Mouse (Mus musculus) brain, embryonic 18.5 days (tissue): Measurements from ENCODE around the gene C5ar1.

Source experiments
- DNase-seq: peaks from one replicate; pipeline ENCODE4 v3.0.0-alpha.2; 2012; ENCODE audit warnings: low read depth, low spot score

C5ar1 gene

GRCm38 (mm10) chr7:16221582-16222272 lies 37.6 kb downstream of the C5ar1 start, which contains the start of gene Dhx34:
Gene Dhx34, minus strand, starts transcription at chr7:16222037.
- DNase-seq = peak; percentile 84

GRCm38 (mm10) chr7:16213986-16214385 lies 45.4 kb downstream of the C5ar1 start:
- DNase-seq = no peak

GRCm38 (mm10) chr7:16213196-16213595 lies 46.1 kb downstream of the C5ar1 start:
- DNase-seq = no peak

GRCm38 (mm10) chr7:16210862-16211365 lies 48.4 kb downstream of the C5ar1 start:
- DNase-seq = no peak

GRCm38 (mm10) chr7:16208781-16209665 lies 50.3 kb downstream of the C5ar1 start:
- DNase-seq = no peak

GRCm38 (mm10) chr7:16207496-16207895 lies 51.8 kb downstream of the C5ar1 start:
- DNase-seq = no peak

DNA sequence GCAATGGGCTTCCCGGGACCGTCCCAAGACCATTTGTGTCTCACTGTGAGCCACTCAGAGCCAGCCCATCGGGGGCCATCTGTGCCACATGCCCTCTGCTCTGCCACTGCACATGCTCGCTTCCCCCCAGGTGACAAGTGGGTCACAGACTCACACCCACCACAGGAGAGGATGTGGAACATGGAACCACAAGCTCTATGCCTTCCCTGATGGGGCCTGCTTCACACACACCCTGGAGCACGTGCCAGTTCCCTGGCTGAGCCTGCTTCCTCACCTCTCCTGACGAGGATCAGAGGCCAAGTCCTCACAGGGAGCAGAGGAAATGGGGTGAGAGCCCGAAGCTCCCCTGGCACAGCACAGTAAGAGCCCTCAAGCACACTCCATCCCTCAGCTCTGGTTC lies 52.3 kb downstream of the C5ar1 start:
- DNase-seq = no peak

- no peak for DNase-seq
Observed at GRCm38 (mm10) chr7:16204791-16205190, 54.5 kb downstream of the C5ar1 start.

DNA sequence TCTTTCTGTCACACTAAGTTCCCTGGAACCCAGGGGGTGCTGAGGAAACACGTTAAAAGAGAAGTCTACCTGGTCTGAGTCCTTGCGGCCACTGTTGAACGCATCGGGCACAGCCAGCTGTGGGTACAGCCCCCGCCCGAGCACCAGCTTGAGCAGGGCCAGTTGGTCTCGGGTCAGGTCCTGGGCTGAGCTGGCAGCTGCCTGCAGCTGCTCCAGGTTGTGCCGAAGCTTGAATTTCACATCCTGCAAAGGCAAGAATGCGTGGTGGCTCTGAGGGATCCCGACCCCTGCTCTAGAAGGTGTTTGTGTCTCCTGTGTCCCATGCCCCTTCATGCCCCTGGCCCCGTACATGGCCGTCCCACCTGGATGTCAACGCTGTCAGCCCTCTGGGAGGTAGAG lies 55.8 kb downstream of the C5ar1 start:
- no peak for DNase-seq

DNA sequence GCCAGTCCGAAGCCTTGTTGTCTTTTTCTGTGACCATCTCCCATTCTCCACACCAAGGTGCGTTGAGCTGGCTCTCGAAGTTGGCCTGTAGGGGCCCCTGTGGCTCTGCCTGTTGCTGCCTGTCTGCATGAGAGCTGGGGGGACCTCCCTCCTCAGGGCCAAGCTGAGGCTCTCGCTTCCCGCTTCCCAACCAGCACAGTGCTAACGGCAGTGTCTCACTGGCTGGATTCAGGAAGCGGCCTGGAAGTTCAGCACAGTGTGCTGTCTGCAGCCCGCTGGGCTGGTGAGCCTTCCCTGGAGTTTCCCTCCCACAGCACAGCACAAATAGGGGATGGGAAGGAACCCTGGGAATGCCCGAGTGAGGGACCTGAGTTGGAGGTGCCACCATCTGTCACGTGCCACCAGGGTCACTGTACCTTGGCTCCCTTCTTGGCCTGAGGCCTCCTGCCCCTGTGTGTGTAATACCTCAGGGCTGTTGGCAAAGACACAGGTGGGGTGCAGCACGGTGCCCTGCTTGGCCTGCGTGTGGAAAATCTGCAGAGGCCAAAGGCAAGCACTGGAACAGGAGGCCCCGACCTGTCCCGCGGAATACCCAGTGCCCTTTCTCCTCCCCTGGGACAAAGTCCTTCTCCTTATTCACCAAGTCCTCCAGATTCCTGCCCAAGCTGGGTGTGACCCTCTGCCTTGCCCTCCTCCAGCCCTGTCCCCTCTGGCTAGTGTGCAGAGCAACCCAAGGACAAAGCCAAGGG lies 56.4 kb downstream of the C5ar1 start:
- DNase-seq = no peak

DNA sequence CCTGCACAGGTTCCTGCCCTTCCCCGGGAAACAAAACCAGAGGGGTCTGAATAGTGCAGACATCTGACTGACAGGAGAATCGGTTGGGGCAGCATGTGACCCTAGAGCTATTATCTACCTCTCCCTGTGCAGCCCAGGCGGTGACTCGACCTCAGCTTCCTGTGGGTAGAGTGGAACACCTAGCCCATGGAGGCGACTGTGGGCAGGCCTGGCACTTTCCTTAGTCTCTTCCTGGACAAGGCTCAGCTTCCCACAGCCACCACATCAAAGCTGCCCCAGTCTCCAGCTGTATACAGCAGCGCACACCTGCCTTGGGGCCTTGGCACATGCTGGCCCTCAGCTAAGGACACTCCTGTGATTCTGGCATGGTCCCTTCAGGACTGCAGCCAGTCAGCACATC lies 58.2 kb downstream of the C5ar1 start:
- DNase-seq = no peak

- no peak for DNase-seq
Observed at GRCm38 (mm10) chr7:16198540-16198939, 60.8 kb downstream of the C5ar1 start.

DNA sequence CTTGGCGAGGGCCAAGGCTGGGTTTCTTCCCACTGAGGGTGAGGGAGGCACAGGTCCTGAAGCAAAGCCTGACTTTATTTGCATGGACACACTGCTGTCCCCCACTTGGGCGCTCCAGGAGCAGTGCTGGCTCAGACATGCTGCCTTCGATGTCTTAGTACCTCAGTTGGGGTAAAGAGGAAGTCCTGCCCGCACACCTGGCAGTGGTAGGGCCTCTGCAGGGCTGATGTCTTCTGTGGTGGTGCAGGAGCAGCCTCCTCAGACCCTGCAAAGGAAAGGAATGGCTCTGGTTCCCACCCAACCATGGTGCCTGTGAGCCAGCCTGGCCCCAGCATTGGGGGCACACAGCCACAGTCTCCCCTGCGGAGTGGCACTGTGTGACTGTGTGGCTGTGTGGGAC lies 62.2 kb downstream of the C5ar1 start:
- DNase-seq = no peak
